Comparison of ENCODE assay signal across 7 mouse cellular contexts in genomic region chr6:87399137-87399536, GRCm38 (mm10).
DNase-seq lines count a peak whose midpoint lies in the region.

No protein-coding gene starts in this region.

- DNase-seq in A20 (ENCODE audit: low read depth, low spot score) (peak; percentile 77), ES-CJ7 (ENCODE audit: low read depth, low spot score) (peak; percentile 69)
- DNase-seq in cerebellum, adult 11 months: peak; percentile 33
- DNase-seq in frontal cortex, postnatal 25 days (ENCODE audit: low spot score in 2 of 2): peak; percentile 63 to 68
- DNase-seq in kidney, postnatal 4 days: peak; percentile 89
- DNase-seq in lung, postnatal 14 days: peak; percentile 87
- DNase-seq in skeletal muscle tissue, adult 2 months (ENCODE audit: low read depth, low spot score): peak; percentile 50

Comparison
In these comparisons a context has a peak if more than half of its experiments do, and no peak if none do; other contexts are left out.
1. Peak in every context shown above with its lines: DNase-seq.
2. DNase-seq: peak in every context shown above with its lines; median percentile 89 in kidney, postnatal 4 days; 87 in lung, postnatal 14 days; 77 in A20; 69 in ES-CJ7; 66 in frontal cortex, postnatal 25 days; 50 in skeletal muscle tissue, adult 2 months; 33 in cerebellum, adult 11 months.